8 mouse cellular contexts compared by ENCODE assay signal in genomic region chr9:31386368-31387180, GRCm38 (mm10). TPM values are rescaled to one million over a fixed set of nuclear protein-coding genes. Genes with fewer than 3 reads are reported as not detected.
DNase-seq lines count a peak whose midpoint lies in the region; ATAC-seq and TF ChIP-seq lines count a peak whose summit lies in the region.

No protein-coding gene starts in this region.

- H3K4me3 ChIP-seq in kidney, embryonic 16.5 days (ENCODE audit: low read length) = peak overlapping the region; percentile 88
- peak overlapping the region; percentile 85 to 92 for H3K4me3 ChIP-seq in ES-E14 (ENCODE audit: insufficient read depth in 1 of 2, low read depth in 1 of 2, low read length in 2 of 2, poor library complexity in 1 of 2, severe bottlenecking in 1 of 2)
- H3K4me3 ChIP-seq in embryonic facial prominence, embryonic 14.5 days (ENCODE audit: low read depth, low read length) = peak overlapping the region; percentile 75
- peak overlapping the region; percentile 84 for H3K4me3 ChIP-seq in intestine, embryonic 15.5 days (replicated peaks)
- peak overlapping the region; percentile 93 for H3K4me3 ChIP-seq in midbrain, embryonic 11.5 days (ENCODE audit: low read depth, low read length)

- peaks cover 15% of the 10 kb centered on the region for H3K4me1 ChIP-seq in kidney, embryonic 16.5 days (ENCODE audit: insufficient read depth, low read length)
- peaks cover 0 to 4% of the 10 kb centered on the region in 2 experiments; a peak in 2 of 4 replicates for H3K4me1 ChIP-seq in ES-E14 (ENCODE audit: control insufficient read depth in 2 of 2, insufficient read depth in 2 of 2, low read length in 2 of 2, poor library complexity in 1 of 2)
- H3K4me1 ChIP-seq in embryonic facial prominence, embryonic 14.5 days (ENCODE audit: control insufficient read depth, insufficient read depth, low read length) = peaks cover 8% of the 10 kb centered on the region; the same call in 1 of the 2 replicates
- peaks cover 4% of the 10 kb centered on the region for H3K4me1 ChIP-seq in intestine, embryonic 15.5 days (replicated peaks)
- H3K4me1 ChIP-seq in midbrain, embryonic 11.5 days (ENCODE audit: control insufficient read depth, insufficient read depth, low read length) = peaks cover 10% of the 10 kb centered on the region

- H3K36me3 ChIP-seq in kidney, embryonic 16.5 days (ENCODE audit: insufficient read depth, low read length) = peaks cover 17% of the 10 kb centered on the region
- H3K36me3 ChIP-seq in ES-E14 (ENCODE audit: control insufficient read depth, insufficient read depth, low read length, poor library complexity, severe bottlenecking) = peaks cover 4% of the 10 kb centered on the region; the same call in 1 of the 2 replicates
- peaks cover 25% of the 10 kb centered on the region for H3K36me3 ChIP-seq in embryonic facial prominence, embryonic 14.5 days (ENCODE audit: control insufficient read depth, insufficient read depth, low read length)
- H3K36me3 ChIP-seq in intestine, embryonic 15.5 days = peaks cover 4% of the 10 kb centered on the region; the same call in 1 of the 2 replicates
- H3K36me3 ChIP-seq in midbrain, embryonic 11.5 days (ENCODE audit: control insufficient read depth, insufficient read depth, low read length) = peaks cover 2% of the 10 kb centered on the region

- peak overlapping the region; percentile 87 for H3K4me2 ChIP-seq in kidney, embryonic 16.5 days (replicated peaks; ENCODE audit: low read depth, low read length)
- H3K4me2 ChIP-seq in embryonic facial prominence, embryonic 14.5 days (ENCODE audit: low read depth, low read length) = peak overlapping the region; percentile 84
- H3K4me2 ChIP-seq in intestine, embryonic 15.5 days (replicated peaks) = peak overlapping the region; percentile 69
- H3K4me2 ChIP-seq in midbrain, embryonic 11.5 days = peak overlapping the region; percentile 67

- H3K9ac ChIP-seq in kidney, embryonic 16.5 days (replicated peaks; ENCODE audit: low read length) = peak overlapping the region; percentile 91
- peak overlapping the region; percentile 90 for H3K9ac ChIP-seq in ES-E14 (ENCODE audit: insufficient read depth, low read depth, low read length, poor library complexity, severe bottlenecking)
- H3K9ac ChIP-seq in embryonic facial prominence, embryonic 14.5 days (ENCODE audit: low read depth, low read length) = peak overlapping the region; percentile 86
- H3K9ac ChIP-seq in intestine, embryonic 15.5 days = peak overlapping the region; percentile 78
- H3K9ac ChIP-seq in midbrain, embryonic 11.5 days (ENCODE audit: low read length) = peak overlapping the region; percentile 88

- H3K27ac ChIP-seq in kidney, embryonic 16.5 days (ENCODE audit: low read length) = peak overlapping the region; percentile 43; the same call in 1 of the 2 replicates
- no peak overlapping the region for H3K27ac ChIP-seq in ES-E14 (ENCODE audit: insufficient read depth, low read depth, low read length, poor library complexity, severe bottlenecking)
- no peak overlapping the region; the same call in 1 of the 2 replicates for H3K27ac ChIP-seq in embryonic facial prominence, embryonic 14.5 days (replicated peaks; ENCODE audit: low read depth, low read length)
- peak overlapping the region; percentile 29; the same call in 1 of the 2 replicates for H3K27ac ChIP-seq in intestine, embryonic 15.5 days
- H3K27ac ChIP-seq in midbrain, embryonic 11.5 days (ENCODE audit: low read depth, low read length) = no peak overlapping the region

- in situ Hi-C loops in ES-E14 (cut with MboI; ENCODE audit: low sequenced_read_pairs in 2 of 2, unreplicated experiment in 2 of 2) = no loop called here

- DNase-seq in kidney, postnatal 25 days = no peak
- no peak for DNase-seq in ES-E14 (ENCODE audit: low read depth, low spot score)
- DNase-seq in embryonic facial prominence, embryonic 14.5 days (ENCODE audit: low spot score) = peak; percentile 19
- DNase-seq in midbrain, embryonic 11.5 days (ENCODE audit: low spot score, missing footprints) = no peak
- DNase-seq in right cerebral cortex, postnatal 25 days = no peak
- DNase-seq in adrenal gland, adult 18-20 months (ENCODE audit: low spot score in 2 of 2) = no peak

- WGBS in kidney, embryonic 16.5 days = 10% methylated on average over 38 of the region's 44 CpGs
- WGBS in embryonic facial prominence, embryonic 14.5 days = 17% methylated on average over 23 of the region's 44 CpGs
- WGBS in intestine, embryonic 15.5 days = 8% methylated on average over 43 of the region's 44 CpGs
- WGBS in midbrain, embryonic 11.5 days = 14% methylated on average over 34 of the region's 44 CpGs

- peak; percentile 87 for ATAC-seq in kidney, embryonic 16.5 days (ENCODE audit: low FRiP score, low TSS enrichment)
- peak; percentile 71 for ATAC-seq in embryonic facial prominence, embryonic 14.5 days (ENCODE audit: low read depth)
- peak; percentile 79 for ATAC-seq in intestine, embryonic 15.5 days
- peak; percentile 86 for ATAC-seq in midbrain, embryonic 11.5 days (ENCODE audit: low FRiP score)

- H3K9me3 ChIP-seq in kidney, embryonic 16.5 days (ENCODE audit: low read length) = no peaks in the 10 kb centered on the region
- no peaks in the 10 kb centered on the region for H3K9me3 ChIP-seq in ES-E14 (ENCODE audit: control insufficient read depth, insufficient read depth, low read depth, low read length)
- no peaks in the 10 kb centered on the region for H3K9me3 ChIP-seq in embryonic facial prominence, embryonic 14.5 days (ENCODE audit: control insufficient read depth, low read length)
- no peaks in the 10 kb centered on the region for H3K9me3 ChIP-seq in intestine, embryonic 15.5 days
- H3K9me3 ChIP-seq in midbrain, embryonic 11.5 days (ENCODE audit: control insufficient read depth, low read length) = no peaks in the 10 kb centered on the region

- H3K27me3 ChIP-seq in kidney, embryonic 16.5 days (ENCODE audit: insufficient read depth, low read length) = no peaks in the 10 kb centered on the region
- no peaks in the 10 kb centered on the region for H3K27me3 ChIP-seq in embryonic facial prominence, embryonic 14.5 days (replicated peaks; ENCODE audit: control insufficient read depth, insufficient read depth, low read length)
- H3K27me3 ChIP-seq in intestine, embryonic 15.5 days (replicated peaks) = no peaks in the 10 kb centered on the region
- H3K27me3 ChIP-seq in midbrain, embryonic 11.5 days (ENCODE audit: control insufficient read depth, insufficient read depth, low read length) = no peaks in the 10 kb centered on the region

TF ChIP-seq in ES-E14, 5 proteins besides CTCF, POLR2A, EP300 and RAD21:
- TF ChIP-seq MAFK (IDR thresholded peaks at IDR 0.05; ENCODE audit: insufficient read depth, low read depth, low read length) (no peak), ZC3H11A (IDR thresholded peaks at IDR 0.05; ENCODE audit: borderline replicate concordance, low read depth, low read length) (no peak), HCFC1 (IDR thresholded peaks at IDR 0.05; ENCODE audit: borderline replicate concordance, insufficient read depth, low read length) (0 out of 2 replicates have a peak, but pooled peaks have one; percentile 12)

RNA-seq across cellular contexts. Expression of gene Nfrkb, which starts 0.6 kb away (rescaled TPM):
- polyA plus RNA-seq in kidney, embryonic 16.5 days (2015; fragmentation: Nextera tagmentation; extraction: Ambion mirVana) = 21.9 and 23.4 TPM in 2 replicates
- 26.1 and 32.4 TPM in 2 replicates for total RNA-seq in ES-E14 (2012; rRNA removed)
- polyA plus RNA-seq in embryonic facial prominence, embryonic 14.5 days (2014; fragmentation: Nextera tagmentation; extraction: Ambion mirVana) = 18.3 and 22.6 TPM in 2 replicates
- polyA plus RNA-seq in intestine, embryonic 15.5 days (2015; fragmentation: Nextera tagmentation; extraction: Ambion mirVana) = 17.3 and 18.2 TPM in 2 replicates
- polyA plus RNA-seq in midbrain, embryonic 11.5 days (2014; fragmentation: Nextera tagmentation; extraction: Ambion mirVana) = 19.3 and 19.8 TPM in 2 replicates
- 10 to 100 TPM; 18.4 to 19.1 TPM for total RNA-seq in adrenal gland, adult 18-20 months (2021)

Comparison
In these comparisons a context has a peak if more than half of its experiments do, and no peak if none do; other contexts are left out.
1. H3K27ac ChIP-seq: peak in kidney, embryonic 16.5 days (single experiment) and intestine, embryonic 15.5 days (single experiment); none in ES-E14 (single experiment), embryonic facial prominence, embryonic 14.5 days (single experiment) and midbrain, embryonic 11.5 days (single experiment).
2. Peak in every context shown above with its lines, with median percentiles within 50 percentile points of each other: ATAC-seq, H3K4me2 ChIP-seq, H3K4me3 ChIP-seq and H3K9ac ChIP-seq.